Mouse (Mus musculus): ENCODE data around the gene Ccnb2.
"Not testable (repeated sequence)": the region's sequence is repeated elsewhere in the genome, so short reads cannot be mapped to it uniquely, and the experiment has no call there.

The Ccnb2 gene

DNA sequence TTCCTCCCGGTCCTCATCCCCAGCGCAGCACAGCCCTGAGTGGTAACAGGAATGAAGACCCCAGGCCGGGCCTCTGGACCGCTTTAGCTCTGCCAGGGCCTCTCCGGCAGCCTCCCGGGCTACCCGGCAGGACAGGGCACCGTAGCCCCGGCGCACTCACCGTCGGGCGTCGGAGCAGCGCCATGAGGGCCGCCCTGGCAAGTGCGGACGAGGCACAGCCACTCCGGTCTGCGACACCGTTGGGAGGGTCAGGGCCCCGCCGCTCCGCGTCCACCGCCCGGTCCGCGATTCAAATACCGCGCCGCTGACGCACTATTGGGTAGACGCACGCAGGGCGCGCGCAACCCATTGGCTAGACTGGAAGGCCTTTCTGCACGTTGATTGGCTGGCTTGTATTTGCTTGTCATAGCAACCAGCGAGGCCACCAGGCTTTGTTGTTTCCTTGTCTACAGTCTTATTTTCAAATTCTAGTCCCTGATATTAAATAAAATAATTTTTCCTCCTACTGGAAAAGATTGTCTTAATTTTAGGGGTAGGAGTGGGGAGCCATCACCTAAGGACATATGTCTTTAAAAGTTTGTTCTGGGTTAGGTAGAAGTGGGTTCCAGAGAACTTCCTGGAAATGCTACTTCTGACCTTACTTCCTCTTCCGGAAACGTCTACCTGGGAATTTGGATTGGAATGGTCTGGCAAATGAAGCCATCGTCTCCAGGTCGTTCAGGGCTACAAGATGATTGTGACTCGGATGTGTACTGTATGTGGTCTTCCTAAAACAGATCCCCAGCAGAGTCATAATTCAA lies at the start of gene Ccnb2:
Gene Ccnb2, minus strand, starts transcription at position 291 of the 800 bp plus-strand sequence.
- peak; percentile 66 for DNase-seq (ENCODE audit: low read depth, low spot score)

DNA sequence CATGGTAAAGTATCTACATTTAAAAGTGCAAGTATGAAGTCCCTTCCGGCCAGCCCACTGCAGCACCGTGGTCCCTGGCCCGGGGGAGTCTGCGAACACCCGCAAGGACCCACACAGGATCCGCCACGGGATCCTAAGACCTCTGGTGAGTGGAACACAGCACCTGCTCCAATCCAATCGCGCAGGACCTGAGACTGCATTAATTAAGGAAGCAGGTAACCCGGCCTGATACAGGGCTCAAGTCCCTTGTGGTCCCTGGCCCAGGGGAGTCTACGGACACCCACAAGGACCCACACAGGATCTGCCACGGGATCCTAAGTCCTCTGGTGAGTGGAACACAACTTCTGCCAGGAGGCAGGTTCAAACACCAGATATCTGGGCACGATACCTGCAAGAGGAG lies 41.7 kb upstream of the Ccnb2 start:
- not testable (repeated sequence) for DNase-seq (ENCODE audit: low read depth, low spot score)

DNA sequence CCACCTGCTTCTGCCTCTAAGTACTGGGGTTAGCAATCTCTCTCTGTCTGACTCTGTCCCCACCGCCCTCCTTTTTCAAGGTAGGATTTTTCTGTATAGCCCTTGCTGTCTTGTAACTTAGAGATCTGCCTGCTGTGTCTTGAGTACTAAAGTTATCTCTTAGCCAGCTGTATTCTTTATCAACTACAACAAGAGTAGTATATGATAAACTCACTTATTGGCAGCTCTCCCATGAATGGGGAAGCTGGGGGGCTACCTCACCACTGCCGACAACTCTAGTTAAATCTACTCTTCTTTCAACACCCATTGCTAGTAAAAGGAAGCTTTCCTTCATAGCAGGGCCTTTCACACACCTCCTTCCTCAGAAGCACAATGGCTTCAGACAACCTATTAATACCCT lies 31.0 kb upstream of the Ccnb2 start:
- no peak for DNase-seq (ENCODE audit: low read depth, low spot score)

DNA sequence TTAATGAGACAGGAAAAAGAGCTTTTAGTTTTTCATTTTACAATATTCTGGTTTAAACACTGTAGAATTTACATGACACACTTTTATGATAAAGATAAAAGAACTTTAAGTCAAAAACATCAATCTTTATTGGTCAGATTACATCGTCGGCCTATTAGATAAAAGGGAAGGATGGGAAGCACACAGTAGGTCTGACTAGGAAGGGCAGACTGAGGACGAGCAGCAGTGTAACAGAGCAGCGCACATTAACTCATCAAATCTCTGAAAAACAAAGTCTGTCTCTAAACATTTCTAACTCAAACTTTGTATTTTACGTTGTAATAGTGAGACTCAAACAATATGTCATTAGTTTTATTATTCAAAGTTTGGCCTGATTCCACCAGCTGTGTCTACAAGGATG lies 27.7 kb upstream of the Ccnb2 start:
- DNase-seq (ENCODE audit: low read depth, low spot score) = no peak

DNA sequence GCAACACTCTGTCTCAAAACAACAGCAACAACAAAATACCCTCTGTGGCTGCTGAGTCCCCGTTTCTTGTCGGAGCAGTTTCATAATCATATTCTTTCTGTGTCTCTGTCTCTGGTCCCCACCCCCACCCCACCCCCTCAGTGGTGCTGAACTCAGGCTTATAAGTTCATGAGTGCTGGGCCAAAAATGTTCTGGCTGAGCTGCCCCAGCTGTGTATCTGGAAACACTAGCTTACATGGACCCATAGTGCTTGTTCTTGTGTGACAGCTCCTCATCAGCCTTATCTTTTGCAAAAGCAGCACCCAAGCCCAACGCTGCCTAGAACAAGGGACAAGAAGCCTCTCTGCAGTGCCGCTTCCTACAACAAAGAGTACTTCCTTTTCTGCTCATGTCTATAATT lies 18.6 kb upstream of the Ccnb2 start:
- DNase-seq (ENCODE audit: low read depth, low spot score) = no peak

DNA sequence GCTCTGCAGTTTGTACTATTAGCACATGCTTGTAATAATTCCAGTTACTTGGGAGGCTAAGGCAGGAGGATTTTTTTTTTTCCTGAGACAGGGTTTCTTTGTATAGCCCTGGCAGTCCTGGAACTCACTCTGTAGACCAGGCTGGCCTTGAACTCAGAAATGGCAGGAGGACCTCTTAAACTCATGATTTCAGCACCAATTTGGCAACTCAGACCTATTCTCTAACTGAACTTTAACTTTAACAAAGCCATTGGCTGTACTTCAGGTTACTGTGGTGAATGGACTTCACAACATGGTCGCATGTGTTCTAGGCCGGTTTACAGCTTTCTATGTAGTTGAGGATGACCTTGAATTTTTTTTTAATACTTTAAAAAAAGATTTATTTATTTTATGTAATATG lies 1.3 kb upstream of the Ccnb2 start:
- DNase-seq (ENCODE audit: low read depth, low spot score) = no peak

DNA sequence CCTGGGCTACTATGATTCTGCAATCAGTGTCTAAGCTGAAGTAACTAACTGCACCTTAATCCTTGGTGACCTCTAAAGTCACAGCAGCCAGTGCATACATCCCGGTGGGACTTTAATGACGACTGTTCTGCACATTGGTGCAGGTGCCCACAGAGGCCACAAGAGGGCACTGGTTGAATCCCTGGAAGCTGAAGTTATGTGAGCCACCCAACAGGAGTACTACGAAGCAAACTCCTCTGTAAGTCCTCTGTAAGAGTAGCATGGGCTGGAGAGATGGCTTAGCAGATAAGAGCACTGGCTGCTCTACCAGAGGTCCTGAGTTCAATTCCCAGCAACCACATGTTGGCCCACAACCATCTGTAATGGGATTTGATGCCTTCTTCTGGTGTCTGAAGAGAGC lies 4.9 kb downstream of the Ccnb2 start:
- DNase-seq (ENCODE audit: low read depth, low spot score) = no peak

DNA sequence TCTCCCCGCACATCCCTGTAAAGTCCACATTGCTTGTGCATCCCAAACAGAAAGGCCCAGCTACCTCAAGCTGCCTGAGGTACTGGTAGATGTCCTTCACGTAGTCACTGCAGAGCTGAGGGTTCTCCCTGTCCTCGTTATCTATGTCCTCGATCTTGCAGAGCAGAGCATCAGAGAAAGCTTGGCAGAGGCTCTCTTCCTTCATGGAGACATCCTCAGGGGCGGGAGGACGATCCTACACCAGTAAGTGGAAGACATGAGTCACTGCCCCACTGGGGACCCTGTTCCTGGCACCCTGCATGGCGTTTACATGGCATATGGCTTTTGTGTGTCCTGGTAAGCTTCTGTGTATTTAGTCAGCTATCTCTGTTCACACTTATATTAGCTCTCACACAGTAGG lies 8.3 kb downstream of the Ccnb2 start:
- no peak for DNase-seq (ENCODE audit: low read depth, low spot score)

DNA sequence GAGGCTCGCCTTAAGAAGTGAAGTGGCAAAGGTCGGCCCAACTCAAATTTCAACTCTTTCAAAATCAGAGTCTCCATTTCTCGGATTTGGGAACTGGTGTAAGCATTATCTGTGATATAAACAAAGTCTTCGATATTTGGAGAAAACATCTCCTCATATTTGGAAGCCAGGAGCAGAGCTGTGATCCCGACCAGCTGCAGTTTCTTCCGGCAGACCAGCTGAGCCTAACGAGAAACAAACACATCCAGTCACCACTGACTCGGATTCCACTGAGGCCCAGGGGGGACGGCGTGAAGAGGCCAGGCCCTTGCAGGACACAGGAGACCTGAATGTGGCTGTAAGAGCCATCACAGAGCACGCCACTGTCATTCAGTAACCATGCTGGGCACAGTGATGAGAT lies 10.7 kb downstream of the Ccnb2 start:
- no peak for DNase-seq (ENCODE audit: low read depth, low spot score)

DNA sequence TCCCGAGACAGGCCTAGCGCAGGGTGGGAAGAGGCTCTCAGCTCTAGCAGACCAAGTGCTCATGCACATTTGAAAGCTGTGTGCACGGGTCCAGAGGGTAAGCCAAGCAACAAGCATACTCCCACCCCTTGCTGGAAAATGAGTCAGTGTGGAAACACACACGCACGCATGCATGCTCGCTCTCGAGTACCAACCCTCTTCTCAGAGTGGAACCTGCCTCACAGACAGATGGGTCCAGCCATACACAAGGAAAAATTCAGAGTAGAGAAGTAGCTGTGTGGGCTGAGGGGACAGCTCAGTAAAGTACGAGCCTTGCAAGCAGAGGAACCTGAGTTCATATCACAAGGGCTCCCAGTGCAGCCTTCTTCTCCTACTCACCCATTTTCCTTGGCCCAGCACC lies 11.6 kb downstream of the Ccnb2 start:
- no peak for DNase-seq (ENCODE audit: low read depth, low spot score)

DNA sequence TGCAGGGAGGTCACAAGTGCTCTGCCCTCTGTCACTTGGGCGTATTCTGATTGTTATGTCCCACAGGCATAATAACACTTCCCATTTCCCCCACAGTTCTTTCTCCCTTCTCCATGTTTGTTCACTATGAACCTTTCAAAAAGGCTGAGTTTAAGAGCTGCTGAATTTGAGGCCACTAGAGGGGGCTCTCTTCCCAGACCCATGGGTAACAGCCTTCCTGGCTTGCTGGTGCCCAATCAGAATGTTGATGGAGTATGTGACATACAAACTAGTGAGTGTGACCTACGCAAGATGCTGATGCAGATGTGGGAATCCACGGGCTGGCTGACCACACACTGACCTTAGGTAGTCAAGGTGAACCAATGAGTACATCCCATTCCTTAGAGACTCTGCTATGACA lies 12.6 kb downstream of the Ccnb2 start:
- no peak for DNase-seq (ENCODE audit: low read depth, low spot score)

DNA sequence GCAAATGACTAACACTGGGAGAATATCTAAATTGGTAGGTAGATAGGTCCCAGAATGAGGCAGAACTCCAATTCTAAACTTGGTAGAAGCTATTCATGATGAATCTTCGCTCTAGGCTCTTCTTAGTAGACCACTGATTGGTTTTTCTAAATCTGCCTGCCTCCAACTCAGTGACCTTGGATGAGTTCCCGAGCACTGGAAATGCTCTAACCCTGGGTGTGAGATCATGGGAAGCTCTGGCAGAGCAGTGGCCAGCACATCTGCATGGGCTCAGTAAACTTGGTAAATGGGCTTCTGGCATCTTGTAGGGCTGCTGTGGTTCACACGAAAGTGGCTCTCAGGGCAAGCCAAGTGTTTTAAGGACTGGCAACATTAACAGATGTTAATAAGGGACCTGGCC lies 14.8 kb downstream of the Ccnb2 start:
- DNase-seq (ENCODE audit: low read depth, low spot score) = no peak

DNA sequence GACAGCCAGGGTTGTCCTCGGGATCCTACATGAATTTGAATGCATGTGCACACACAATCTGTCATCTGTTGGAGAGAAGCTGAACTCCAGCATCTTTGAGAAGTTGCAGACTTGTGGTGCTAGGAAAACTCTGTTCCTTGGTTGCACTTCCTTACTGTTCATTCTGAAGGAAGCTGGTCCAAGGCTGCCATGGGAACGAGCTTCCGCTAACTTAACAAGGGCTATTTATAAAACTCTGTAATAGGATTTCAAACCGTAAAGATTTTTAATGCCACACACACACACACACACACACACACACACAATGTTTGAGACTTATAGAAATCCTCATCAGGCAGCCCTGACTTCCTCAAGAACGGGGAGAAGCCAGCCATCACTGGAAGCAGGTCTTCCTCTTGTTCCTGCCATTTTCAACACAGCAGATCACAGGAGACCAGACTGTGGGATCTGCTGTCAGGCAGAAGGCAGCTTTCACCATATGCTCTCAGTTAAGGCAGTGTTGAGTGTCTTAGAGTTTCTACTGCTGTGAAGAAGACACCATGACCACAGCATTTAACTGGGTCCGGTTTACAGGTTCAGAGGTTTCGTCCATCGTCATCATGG lies 19.3 kb downstream of the Ccnb2 start:
- peak; percentile 72 for DNase-seq (ENCODE audit: low read depth, low spot score)

DNA sequence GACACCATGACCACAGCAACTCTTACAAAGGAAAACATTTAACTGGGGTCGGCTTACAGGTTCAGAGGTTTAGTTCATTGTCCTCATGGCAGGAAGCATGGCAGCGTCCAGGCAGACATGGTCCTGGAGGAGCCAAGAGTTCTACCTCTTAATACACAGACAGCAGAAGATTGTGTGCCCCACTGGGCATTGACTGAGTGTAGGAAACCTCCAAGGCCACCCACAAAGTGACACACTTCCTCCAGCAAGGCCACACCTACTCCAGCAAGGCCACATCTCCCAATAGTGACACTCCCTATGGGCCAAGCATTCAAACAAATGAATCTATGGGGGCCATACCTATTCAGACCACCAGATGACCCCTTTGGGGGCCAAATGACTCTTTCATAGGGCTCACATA lies 25.3 kb downstream of the Ccnb2 start:
- DNase-seq (ENCODE audit: low read depth, low spot score) = no peak

DNA sequence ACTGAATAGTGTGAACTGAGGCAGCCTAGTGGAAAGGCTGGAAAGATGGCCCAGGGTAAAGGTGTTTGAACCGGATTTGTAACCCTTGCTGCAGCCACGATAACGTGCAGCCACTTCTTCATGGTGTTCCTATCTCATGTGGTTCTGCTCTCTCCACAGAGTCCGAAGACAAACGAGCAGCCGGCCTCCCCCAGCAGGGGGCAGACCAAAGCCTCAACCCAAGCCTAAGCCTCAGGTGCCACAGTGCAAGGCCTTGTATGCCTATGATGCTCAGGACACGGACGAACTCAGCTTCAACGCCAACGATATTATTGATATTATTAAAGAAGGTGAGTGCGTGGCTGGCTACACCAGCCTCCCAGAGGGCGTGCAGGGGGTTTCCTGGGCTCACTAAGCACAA lies 25.7 kb downstream of the Ccnb2 start:
- no peak for DNase-seq (ENCODE audit: low read depth, low spot score)

DNA sequence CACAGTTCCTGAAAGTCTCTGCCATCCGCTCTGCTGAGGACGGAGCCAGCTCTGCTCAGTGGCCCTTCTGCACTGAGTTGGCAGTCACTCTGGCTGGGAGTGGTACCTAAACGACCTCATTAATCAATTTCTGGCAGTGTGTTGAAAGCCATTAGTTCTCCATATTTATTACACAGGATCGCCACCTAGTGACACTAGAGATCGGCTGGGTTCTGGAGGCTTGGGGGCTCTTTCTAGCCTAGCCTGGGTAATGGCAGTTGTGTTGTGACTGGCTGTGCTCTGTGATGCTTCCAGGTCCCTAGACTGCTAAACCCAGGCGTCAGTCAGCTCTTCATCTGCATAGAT lies 28.8 kb downstream of the Ccnb2 start:
- no peak for DNase-seq (ENCODE audit: low read depth, low spot score)

DNA sequence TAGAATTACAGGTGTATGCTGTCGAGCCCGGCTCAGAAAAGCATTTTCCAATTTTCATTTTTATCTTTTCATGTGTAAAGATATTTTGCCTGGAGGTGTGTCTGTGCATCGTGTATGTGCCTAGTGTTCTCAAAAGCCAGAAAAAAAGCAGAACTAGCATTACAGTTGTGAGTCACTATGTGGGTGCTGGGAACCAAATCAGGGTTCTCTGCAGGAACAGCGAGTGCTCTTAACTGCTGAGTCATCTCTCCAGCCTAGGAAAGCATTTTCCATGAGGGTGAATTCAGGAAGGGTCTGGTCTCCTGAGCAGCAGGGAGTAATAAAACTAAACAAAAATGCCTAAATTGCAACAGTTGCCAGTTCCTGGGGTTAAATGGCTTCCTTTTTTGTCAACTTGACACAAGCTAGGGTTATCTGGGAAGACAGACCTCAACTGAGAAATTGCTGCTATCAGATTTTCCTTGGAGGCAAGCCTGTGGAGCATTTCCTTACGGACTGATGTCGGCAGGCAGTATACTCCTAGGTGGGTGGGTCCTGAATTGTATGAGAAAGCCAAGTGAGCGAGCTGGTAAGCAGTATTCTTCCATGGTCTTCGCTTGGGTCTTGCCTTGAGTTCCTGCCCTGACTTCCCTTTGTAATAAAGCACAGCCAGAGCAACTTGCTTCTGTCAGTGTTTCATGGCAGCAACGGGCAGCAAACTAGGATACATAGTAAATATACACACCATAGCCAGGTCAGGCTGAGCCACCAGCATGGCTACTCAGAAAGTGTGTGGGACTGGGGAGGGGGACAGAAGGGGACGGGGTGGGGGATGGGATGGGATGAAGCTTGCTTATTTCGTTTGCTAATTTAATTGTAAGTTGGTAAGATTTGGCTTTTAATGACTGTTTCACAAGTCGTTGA lies 29.4 kb downstream of the Ccnb2 start:
- no peak for DNase-seq (ENCODE audit: low read depth, low spot score)

DNA sequence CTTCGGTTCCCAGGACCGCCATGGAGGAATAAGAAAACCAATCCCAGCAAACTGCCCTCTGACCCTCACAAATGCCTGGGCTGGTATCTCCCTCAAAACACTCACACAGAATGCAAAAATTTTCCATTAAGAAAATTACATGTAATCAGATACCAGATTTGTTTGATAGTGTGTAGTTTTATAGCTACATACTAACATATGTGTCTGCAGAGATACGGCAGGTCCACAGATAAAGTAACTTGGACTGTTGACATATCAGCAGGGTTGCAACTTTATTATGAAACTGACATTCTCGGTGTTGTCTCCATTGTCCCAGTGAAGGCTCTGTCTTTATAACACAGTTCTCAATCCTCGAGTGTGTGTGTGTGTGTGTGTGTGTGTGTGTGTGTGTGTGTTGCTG lies 30.3 kb downstream of the Ccnb2 start:
- no peak for DNase-seq (ENCODE audit: low read depth, low spot score)

DNA sequence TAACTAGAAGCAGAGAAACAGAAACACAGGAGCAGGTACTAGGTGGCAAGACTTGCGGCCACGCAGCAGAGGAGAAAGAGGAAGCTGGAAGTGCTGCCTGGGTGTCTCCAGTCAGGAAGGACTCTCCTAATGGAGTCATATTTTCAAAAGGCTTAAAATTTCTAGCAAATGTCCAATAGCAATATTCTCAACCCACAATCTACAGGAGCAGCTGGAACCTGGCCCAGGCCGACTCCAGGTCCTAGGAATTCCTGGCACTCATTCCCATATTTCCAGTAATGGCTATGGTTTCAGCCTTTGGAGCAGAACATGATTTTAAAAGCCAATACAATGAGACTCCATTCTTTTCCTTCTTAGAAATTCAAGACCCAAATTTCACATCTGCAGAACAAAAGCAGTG lies 31.8 kb downstream of the Ccnb2 start:
- DNase-seq (ENCODE audit: low read depth, low spot score) = no peak

DNA sequence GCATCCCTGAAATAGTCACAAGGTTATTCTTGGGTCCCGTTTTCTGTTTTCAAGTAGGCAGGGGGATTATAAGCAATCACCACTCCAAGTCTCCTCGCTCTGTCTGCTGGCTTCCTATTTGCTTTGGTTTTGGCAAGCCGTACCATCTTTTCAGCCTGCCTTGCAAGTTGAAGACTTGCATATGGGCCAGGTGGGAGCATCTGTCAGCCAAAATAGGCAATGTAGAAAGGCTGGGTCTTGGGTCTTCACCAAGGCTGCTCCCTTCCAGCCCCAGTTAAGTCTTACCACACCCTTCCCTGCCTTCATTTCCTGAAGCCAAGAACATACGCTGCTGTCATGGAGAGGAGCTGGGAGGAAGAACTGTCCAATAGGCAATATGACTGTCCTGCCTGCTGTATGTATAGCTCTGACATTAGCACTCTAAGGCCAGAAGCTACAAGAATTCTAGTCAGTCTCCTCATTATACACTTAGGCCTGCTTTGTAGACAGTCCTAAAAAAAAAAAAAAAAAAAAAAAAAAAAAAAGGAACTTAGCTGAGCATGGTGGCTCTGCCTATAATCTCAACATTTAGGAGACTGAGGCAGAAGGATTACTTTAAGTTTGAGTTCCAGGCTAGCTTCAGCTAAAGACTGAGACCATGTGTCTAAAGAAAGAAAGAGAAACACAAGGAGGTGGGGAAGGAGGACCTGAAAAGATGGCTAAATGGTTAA lies 33.8 kb downstream of the Ccnb2 start:
- no peak for DNase-seq (ENCODE audit: low read depth, low spot score)

DNA sequence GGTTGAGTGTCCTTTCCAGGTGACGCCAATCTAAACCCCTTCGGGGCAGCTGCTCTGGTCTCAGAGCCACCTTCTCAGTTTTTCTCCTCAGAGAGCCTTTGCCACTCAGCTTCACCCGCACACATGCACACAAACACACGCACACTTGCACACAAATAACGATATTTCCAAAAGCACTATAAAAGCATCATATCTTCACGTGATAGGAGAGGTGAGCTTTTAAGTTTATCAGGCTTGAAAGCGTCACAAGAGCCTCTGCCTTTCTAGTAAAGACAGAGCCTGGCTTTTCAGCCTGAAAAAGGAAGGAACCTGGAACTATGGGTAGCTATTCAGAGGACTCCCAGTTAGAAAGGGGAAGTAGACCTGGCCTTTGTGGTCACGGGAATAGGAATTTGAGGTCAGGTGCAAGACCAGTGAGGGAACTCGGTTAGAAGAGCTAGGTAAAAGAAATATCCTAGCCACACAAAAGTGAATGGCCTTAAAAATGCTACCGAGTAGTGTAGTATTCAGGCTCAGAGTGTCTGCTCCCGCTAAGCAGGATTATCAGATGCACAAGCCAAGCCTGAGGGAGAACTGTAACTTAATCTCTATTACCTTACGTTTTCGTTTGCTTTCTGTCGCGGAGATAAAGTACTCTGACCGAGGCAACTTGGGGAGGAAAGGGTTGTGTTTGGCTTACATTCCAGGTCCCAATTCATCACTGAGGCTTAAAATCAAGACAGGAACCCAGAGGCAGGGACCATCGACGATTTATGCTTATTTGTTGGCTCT lies 36.2 kb downstream of the Ccnb2 start:
- DNase-seq (ENCODE audit: low read depth, low spot score) = no peak
